In genomic region chr2:28024416-28024815, GRCm38 (mm10) we compare ENCODE assay signal across 22 mouse cellular contexts.
DNase-seq lines count a peak whose midpoint lies in the region; ATAC-seq lines count a peak whose summit lies in the region.
"Had no signal": no experiment of that assay in that cellular context is flagged by ENCODE, and none has a peak within 500 bp of the region (broad histone marks: within the 10 kb centered on the region; RNA-seq: fewer than 3 reads in every experiment).

No protein-coding gene starts in this region.

- H3K27ac ChIP-seq in liver, embryonic 13.5 days, result peak overlapping the region; percentile 55
- no peak overlapping the region for H3K27ac ChIP-seq in liver, embryonic 11.5 days (ENCODE audit: low read depth, low read length)
- H3K27ac ChIP-seq: embryonic facial prominence, embryonic 12.5 days; embryonic facial prominence, embryonic 15.5 days; hindbrain, embryonic 12.5 days; hindbrain, embryonic 15.5 days had no signal

- 87% methylated on average over 6 of the region's 6 CpGs for WGBS in liver, embryonic 13.5 days (ENCODE audit: insufficient replicate concordance)
- WGBS in liver, embryonic 11.5 days, result 92% methylated on average over 6 of the region's 6 CpGs

- ATAC-seq in liver, embryonic 13.5 days (ENCODE audit: low read depth), result no peak
- no peak for ATAC-seq in liver, embryonic 11.5 days (replicated peaks; ENCODE audit: low FRiP score)
- ATAC-seq in megakaryocyte progenitor cell, adult 5-6 weeks (replicated peaks; ENCODE audit: poor library complexity), result no peak
- ATAC-seq: activated CD4-positive, CD25-positive, alpha-beta regulatory T cell, adult 4 months; forebrain, embryonic 14.5 days; forebrain, postnatal 0 days had no signal

- H3K9me3 ChIP-seq in liver, embryonic 13.5 days (replicated peaks), result no peaks in the 10 kb centered on the region
- no peaks in the 10 kb centered on the region for H3K9me3 ChIP-seq in liver, embryonic 11.5 days (ENCODE audit: control insufficient read depth, low read length)
- H3K9me3 ChIP-seq: embryonic facial prominence, embryonic 12.5 days; embryonic facial prominence, embryonic 15.5 days; hindbrain, embryonic 12.5 days; hindbrain, embryonic 15.5 days had no signal

- no peaks in the 10 kb centered on the region; the same call in none of the 2 replicates for H3K4me1 ChIP-seq in liver, embryonic 13.5 days (replicated peaks)
- no peaks in the 10 kb centered on the region for H3K4me1 ChIP-seq in liver, embryonic 11.5 days (replicated peaks; ENCODE audit: control insufficient read depth, insufficient read depth, low read length)
- H3K4me1 ChIP-seq: embryonic facial prominence, embryonic 12.5 days; embryonic facial prominence, embryonic 15.5 days; hindbrain, embryonic 12.5 days; hindbrain, embryonic 15.5 days had no signal

- DNase-seq in adrenal gland, adult (ENCODE audit: inconsistent age in 2 of 2, low spot score in 1 of 2), result peak; percentile 56 to 68
- no peak for DNase-seq in adrenal gland, postnatal 4 days (ENCODE audit: low spot score in 2 of 2)
- DNase-seq in liver, embryonic 13.5 days, result no peak
- DNase-seq in liver, embryonic 11.5 days (ENCODE audit: low spot score), result no peak
- DNase-seq in adrenal gland, postnatal 10 days, result peak; percentile 38
- DNase-seq in adrenal gland, postnatal 36 days, result peak; percentile 65 to 67
- no peak for DNase-seq in spleen, postnatal 4 days (ENCODE audit: low spot score in 2 of 2)
- DNase-seq: cerebellum, adult 11 months; cerebellum, adult 2 months; cerebellum, adult 9-11 months; cerebellum, postnatal 25 days; forebrain, postnatal 0 days; gastrocnemius, postnatal 14 days; heart, adult 11 months had no signal

- H3K9ac ChIP-seq in liver, embryonic 13.5 days, result no peak overlapping the region
- H3K9ac ChIP-seq in liver, embryonic 11.5 days (ENCODE audit: low read depth, low read length), result no peak overlapping the region
- H3K9ac ChIP-seq: embryonic facial prominence, embryonic 12.5 days; embryonic facial prominence, embryonic 15.5 days; forebrain, postnatal 0 days; hindbrain, embryonic 12.5 days; hindbrain, embryonic 15.5 days had no signal

- peaks cover 40% of the 10 kb centered on the region for H3K36me3 ChIP-seq in liver, embryonic 13.5 days
- H3K36me3 ChIP-seq in liver, embryonic 11.5 days (ENCODE audit: control insufficient read depth, insufficient read depth, low read length), result peaks cover 18% of the 10 kb centered on the region
- H3K36me3 ChIP-seq: hindbrain, embryonic 15.5 days had no signal

- no peak overlapping the region for H3K4me3 ChIP-seq in liver, embryonic 13.5 days (replicated peaks)
- no peak overlapping the region for H3K4me3 ChIP-seq in liver, embryonic 11.5 days (ENCODE audit: low read depth, low read length)
- H3K4me3 ChIP-seq: embryonic facial prominence, embryonic 12.5 days; embryonic facial prominence, embryonic 15.5 days; hindbrain, embryonic 12.5 days; hindbrain, embryonic 15.5 days had no signal

- no peak overlapping the region for H3K4me2 ChIP-seq in liver, embryonic 13.5 days
- H3K4me2 ChIP-seq in liver, embryonic 11.5 days, result no peak overlapping the region
- H3K4me2 ChIP-seq: embryonic facial prominence, embryonic 12.5 days; embryonic facial prominence, embryonic 15.5 days; heart, embryonic 11.5 days; hindbrain, embryonic 12.5 days; hindbrain, embryonic 15.5 days had no signal

- no peaks in the 10 kb centered on the region for H3K27me3 ChIP-seq in liver, embryonic 13.5 days
- H3K27me3 ChIP-seq in liver, embryonic 11.5 days (replicated peaks; ENCODE audit: control insufficient read depth, insufficient read depth, low read length), result no peaks in the 10 kb centered on the region
- H3K27me3 ChIP-seq: embryonic facial prominence, embryonic 12.5 days; embryonic facial prominence, embryonic 15.5 days; hindbrain, embryonic 12.5 days; hindbrain, embryonic 15.5 days had no signal

Comparison
In these comparisons a context has a peak if more than half of its experiments do, and no peak if none do; other contexts are left out.
1. DNase-seq: peak in adrenal gland, adult (2 of 2), adrenal gland, postnatal 10 days (single experiment) and adrenal gland, postnatal 36 days (2 of 2); none in adrenal gland, postnatal 4 days (0 of 2), liver, embryonic 13.5 days (single experiment), liver, embryonic 11.5 days (single experiment) and spleen, postnatal 4 days (0 of 2).